Mouse (Mus musculus) forebrain, embryonic 10.5 days (tissue): Measurements from ENCODE around the gene Ripor1. TPM values are rescaled to one million over a fixed set of nuclear protein-coding genes. Genes with fewer than 3 reads are reported as not detected.

Source experiments
- DNase-seq: peaks from one replicate; pipeline ENCODE4 v3.0.0-alpha.2; 2017; ENCODE audit warnings: low spot score; ENCODE audit errors: extremely low spot score
- H3K27ac ChIP-seq: fragments of 300-500 bp; sonication (generic); 2 replicates; pipeline ENCODE4 v1.5.1; 2016; ENCODE audit warnings: mild to moderate bottlenecking
- H3K27me3 ChIP-seq: fragments of 300-500 bp; sonication (generic); 2 replicates; pipeline ENCODE4 v1.6.1; 2016; ENCODE audit warnings: mild to moderate bottlenecking; ENCODE audit not compliant: poor library complexity, severe bottlenecking
- H3K36me3 ChIP-seq: fragments of 300-500 bp; sonication (generic); replicated peaks from 2 replicates; pipeline ENCODE4 v1.6.1; 2016; ENCODE audit warnings: mild to moderate bottlenecking, moderate library complexity
- H3K4me1 ChIP-seq: fragments of 300-500 bp; sonication (generic); 2 replicates; pipeline ENCODE4 v1.6.1; 2016
- H3K4me3 ChIP-seq: fragments of 300-500 bp; sonication (generic); 2 replicates; pipeline ENCODE4 v1.5.1; 2016; ENCODE audit warnings: mild to moderate bottlenecking, moderate library complexity
- H3K9me3 ChIP-seq: fragments of 300-500 bp; sonication (generic); 2 replicates; pipeline ENCODE4 v1.6.1; 2016; ENCODE audit warnings: mild to moderate bottlenecking, moderate library complexity
- WGBS: fragments of 180-500 bp; shearing (Covaris S2); methylation state at CpG from one replicate; pipeline ENCODE4 v1.1.7; 2016; 5-methylcytosine and 5-hydroxymethylcytosine counted together
- microRNA counts: library from miRNA; unstranded; fragments of <30 nt; microRNA quantifications from one replicate; lab custom pipeline; 2017
- microRNA-seq: library from miRNA; unstranded; fragments of <30 nt; microRNA quantifications from one replicate; pipeline ENCODE4, GENCODE M21; 2017
- polyA plus RNA-seq: library from polyadenylated mRNA; unstranded; fragments of >200 nt; fragmentation: Nextera tagmentation; extraction: Ambion mirVana; gene quantifications from 2 replicates; pipeline ENCODE4 v1.2.1, GENCODE M21; 2016

Ripor1 gene
- polyA plus RNA-seq, 1 experiment from 2014 or later: 13.9 TPM

- Histone ChIP-seq H3K9me3 (no peaks in the 10 kb centered on the region), H3K36me3 (peaks cover 39% of the 10 kb centered on the region), H3K27ac (no peak overlapping the region), H3K4me1 (peaks cover 29% of the 10 kb centered on the region), H3K27me3 (no peaks in the 10 kb centered on the region), H3K4me3 (no peak overlapping the region)
- 88% methylated on average over 1 of the region's 1 CpGs for WGBS
- no peak for DNase-seq
These were observed 34.8 kb downstream of the Ripor1 start for GRCm38 (mm10) chr8:105639835-105640234.

- no peaks in the 10 kb centered on the region for H3K27me3 ChIP-seq
- no peak for DNase-seq
- 94% methylated on average over 2 of the region's 2 CpGs for WGBS
- H3K4me3 ChIP-seq: no peak overlapping the region
- peaks cover 22% of the 10 kb centered on the region for H3K4me1 ChIP-seq
- no peaks in the 10 kb centered on the region for H3K9me3 ChIP-seq
- H3K36me3 ChIP-seq: peaks cover 46% of the 10 kb centered on the region
- no peak overlapping the region for H3K27ac ChIP-seq
These were observed 35.5 kb downstream of the Ripor1 start for GRCm38 (mm10) chr8:105640511-105640910.

GRCm38 (mm10) chr8:105645205-105645604 lies 40.1 kb downstream of the Ripor1 start:
- WGBS: 97% methylated on average over 1 of the region's 1 CpGs

GRCm38 (mm10) chr8:105648929-105649328 lies 43.9 kb downstream of the Ripor1 start:
- H3K4me3 ChIP-seq: no peak overlapping the region
- H3K27me3 ChIP-seq: no peaks in the 10 kb centered on the region
- H3K27ac ChIP-seq: no peak overlapping the region
- H3K4me1 ChIP-seq: no peaks in the 10 kb centered on the region
- peaks cover 94% of the 10 kb centered on the region for H3K36me3 ChIP-seq
- H3K9me3 ChIP-seq: no peaks in the 10 kb centered on the region
- WGBS: 96% methylated on average over 1 of the region's 1 CpGs
- DNase-seq: no peak

More at GRCm38 (mm10) chr8:105645205-105645604, 40.1 kb downstream of the Ripor1 start:
- Histone ChIP-seq H3K27me3 (no peaks in the 10 kb centered on the region), H3K4me1 (no peaks in the 10 kb centered on the region), H3K9me3 (no peaks in the 10 kb centered on the region), H3K36me3 (peaks cover 78% of the 10 kb centered on the region), H3K27ac (no peak overlapping the region), H3K4me3 (no peak overlapping the region)
- no peak for DNase-seq

GRCm38 (mm10) chr8:105657641-105658040 lies 52.6 kb downstream of the Ripor1 start:
- no peak overlapping the region for H3K27ac ChIP-seq
- H3K27me3 ChIP-seq: no peaks in the 10 kb centered on the region
- peaks cover 70% of the 10 kb centered on the region for H3K36me3 ChIP-seq
- H3K4me1 ChIP-seq: no peaks in the 10 kb centered on the region
- no peak for DNase-seq
- no peaks in the 10 kb centered on the region for H3K9me3 ChIP-seq
- H3K4me3 ChIP-seq: no peak overlapping the region

- Histone ChIP-seq H3K36me3 (peaks cover 70% of the 10 kb centered on the region), H3K4me1 (no peaks in the 10 kb centered on the region), H3K27ac (no peak overlapping the region), H3K4me3 (no peak overlapping the region), H3K27me3 (no peaks in the 10 kb centered on the region), H3K9me3 (no peaks in the 10 kb centered on the region)
- WGBS: 76% methylated on average over 3 of the region's 3 CpGs
- no peak for DNase-seq
These were observed 56.1 kb downstream of the Ripor1 start for GRCm38 (mm10) chr8:105661167-105661566.

MicroRNAs encoded within 50 kb of the gene (microRNA counts, 519-probe panel; counts per million panel counts)
- 2,765 counts per million, percentile 70 among the panel's probes with 10 or more counts for microRNA mmu-miR-1966 (lab: Ali Mortazavi, UCI)

Small RNA genes lying within 50 kb of the gene (microRNA-seq; reads per million reads assigned to microRNA genes)
- not detected for gene Mir1966

Other genes starting within 250 kb of the Ripor1 start
- gene Plekhg4, start 232.0 kb upstream of the Ripor1 start, polyA plus RNA-seq: 0.64 and 1.1 TPM in 2 replicates
- not detected in 2 replicates for gene Kctd19, start 191.8 kb upstream of the Ripor1 start, polyA plus RNA-seq
- 0.36 and 0.93 TPM in 2 replicates for gene Lrrc36, start 191.7 kb upstream of the Ripor1 start, polyA plus RNA-seq
- 23.3 and 23.9 TPM in 2 replicates for gene Tppp3, start 133.7 kb upstream of the Ripor1 start, polyA plus RNA-seq
- 12.9 and 18.5 TPM in 2 replicates for gene Zdhhc1, start 108.4 kb upstream of the Ripor1 start, polyA plus RNA-seq
- 12.3 and 15.6 TPM in 2 replicates for gene Hsd11b2, start 86.5 kb upstream of the Ripor1 start, polyA plus RNA-seq
- gene Atp6v0d1, start 39.2 kb upstream of the Ripor1 start, polyA plus RNA-seq: 65.3 and 73.4 TPM in 2 replicates
- 146 and 150 TPM in 2 replicates for gene Ctcf, start 31.3 kb downstream of the Ripor1 start, polyA plus RNA-seq
- gene Agrp, start 32.1 kb downstream of the Ripor1 start, polyA plus RNA-seq: 0.38 and 0.84 TPM in 2 replicates
- 0.71 and 1.1 TPM in 2 replicates for gene Carmil2, start 81.0 kb downstream of the Ripor1 start, polyA plus RNA-seq
- 75.9 and 77.1 TPM in 2 replicates for gene Acd, start 95.8 kb downstream of the Ripor1 start, polyA plus RNA-seq
- 22.7 and 22.8 TPM in 2 replicates for gene Pard6a, start 95.9 kb downstream of the Ripor1 start, polyA plus RNA-seq
- gene 4933405L10Rik, start 102.4 kb downstream of the Ripor1 start, polyA plus RNA-seq: 0.12 and 0.21 TPM in 2 replicates
- 54.3 and 56.0 TPM in 2 replicates for gene Enkd1, start 103.0 kb downstream of the Ripor1 start, polyA plus RNA-seq
- 32.7 and 38.3 TPM in 2 replicates for gene Gfod2, start 153.4 kb downstream of the Ripor1 start, polyA plus RNA-seq
- 9.5 and 11.1 TPM in 2 replicates for gene Ranbp10, start 222.1 kb downstream of the Ripor1 start, polyA plus RNA-seq
- 0.06 and 0.07 TPM in 2 replicates for gene Tsnaxip1, start 222.5 kb downstream of the Ripor1 start, polyA plus RNA-seq
- gene Cenpt, start 248.0 kb downstream of the Ripor1 start, polyA plus RNA-seq: 49.5 and 57.9 TPM in 2 replicates
- gene Thap11, start 249.9 kb downstream of the Ripor1 start, polyA plus RNA-seq: 80.2 and 81.3 TPM in 2 replicates